Mouse (Mus musculus): ENCODE results near the gene Gm17720.

Gm17720 gene

DNA sequence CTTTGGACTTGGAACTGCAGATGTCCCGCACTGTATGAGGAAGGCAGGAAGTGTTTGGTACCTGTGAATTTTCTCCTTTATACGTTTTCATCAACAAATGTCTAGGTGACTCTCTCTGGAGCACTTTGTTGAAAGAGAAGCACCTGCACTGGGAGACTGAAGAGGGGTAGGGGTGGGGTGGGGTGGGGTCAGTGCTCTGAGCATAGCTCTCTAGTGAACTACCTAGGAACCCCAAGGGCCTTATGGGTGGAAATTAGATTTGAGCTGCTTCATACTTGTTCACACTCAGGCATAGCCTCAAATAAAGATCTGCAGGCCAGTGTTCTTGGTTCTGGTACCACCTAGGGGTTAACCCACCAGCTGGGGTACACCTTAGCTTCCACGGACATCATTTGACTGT is at the start of gene Gm17720:
TSS of gene Gm17720 (minus strand) at position 101 of the 400 bp plus-strand sequence.
- no peak for DNase-seq

DNA sequence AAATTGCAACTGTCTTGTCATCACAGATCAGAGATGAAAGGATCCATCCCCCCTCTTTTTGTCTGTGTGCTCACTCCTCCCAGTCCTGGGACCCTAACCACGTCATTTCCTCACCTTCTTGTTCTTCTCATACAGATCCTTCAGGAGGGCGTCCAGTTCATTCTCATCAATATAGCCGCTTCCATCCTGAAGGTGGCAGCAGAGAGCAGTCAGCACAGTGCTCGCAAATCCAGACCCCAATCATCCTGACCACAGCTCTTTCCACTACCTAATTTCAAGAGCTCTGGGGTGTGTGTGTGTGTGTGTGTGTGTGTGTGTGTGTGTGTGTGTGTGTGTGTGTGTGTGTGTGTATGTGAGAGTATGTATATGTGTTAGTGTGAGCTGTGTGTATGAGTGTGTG is 43.0 kb upstream of the Gm17720 start:
- DNase-seq: peak; percentile 22 to 36

DNA sequence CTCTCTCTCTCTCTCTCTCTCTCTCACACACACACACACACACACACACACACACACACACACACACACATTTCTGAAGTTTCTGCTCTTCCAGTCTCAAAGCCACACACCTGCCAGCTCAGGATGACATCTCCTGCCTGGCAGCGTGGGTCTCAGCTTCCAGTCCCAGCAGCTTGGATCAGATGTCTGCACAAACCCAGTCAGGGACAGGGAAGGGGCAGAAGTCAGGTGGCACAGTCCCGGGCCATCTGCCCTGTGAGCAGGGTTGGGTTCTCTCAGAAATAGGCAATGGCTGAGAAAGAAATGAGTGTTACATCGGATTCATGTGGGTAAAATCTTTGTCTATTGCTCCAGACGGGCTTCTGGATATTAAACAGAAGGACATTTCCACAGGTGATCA is 38.2 kb upstream of the Gm17720 start:
- DNase-seq: no peak

DNA sequence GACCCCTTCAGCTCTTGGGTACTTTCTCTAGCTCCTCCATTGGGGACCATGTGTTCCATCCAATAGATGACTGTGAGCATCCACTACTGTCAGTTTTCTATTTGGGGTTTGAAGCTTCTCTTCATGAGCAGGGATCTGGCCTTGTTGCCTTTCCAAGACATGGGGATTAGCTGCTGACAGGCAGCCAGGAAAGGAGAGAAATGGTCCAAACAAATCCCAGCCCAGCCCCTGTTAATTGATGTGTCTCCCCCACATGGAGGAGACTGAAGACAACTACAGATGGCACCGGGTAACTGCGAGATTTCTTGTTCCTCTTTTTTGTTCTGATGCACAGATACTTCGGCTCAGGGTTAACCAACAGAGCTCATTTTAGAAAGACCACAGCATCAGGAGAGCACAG is 37.6 kb upstream of the Gm17720 start:
- no peak for DNase-seq

DNA sequence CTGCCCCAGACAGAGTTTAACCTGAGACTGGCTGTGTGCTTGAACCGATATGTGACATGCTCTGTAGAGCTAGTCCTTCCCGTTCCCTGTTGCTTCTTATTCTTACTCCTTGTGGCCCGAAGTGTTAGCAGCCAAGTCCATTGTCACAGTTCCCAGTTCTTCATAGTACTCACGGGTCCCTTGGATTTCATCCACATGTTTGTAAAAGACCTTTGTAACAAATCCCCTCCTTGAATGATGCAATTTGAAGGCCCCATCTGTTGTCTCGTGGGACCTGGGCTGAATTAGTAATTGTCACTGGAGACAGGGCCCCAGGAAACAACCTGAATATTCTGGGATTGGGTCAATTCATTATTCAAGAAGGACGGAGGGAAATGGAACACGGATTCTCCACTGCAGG is 33.0 kb upstream of the Gm17720 start:
- no peak for DNase-seq

DNA sequence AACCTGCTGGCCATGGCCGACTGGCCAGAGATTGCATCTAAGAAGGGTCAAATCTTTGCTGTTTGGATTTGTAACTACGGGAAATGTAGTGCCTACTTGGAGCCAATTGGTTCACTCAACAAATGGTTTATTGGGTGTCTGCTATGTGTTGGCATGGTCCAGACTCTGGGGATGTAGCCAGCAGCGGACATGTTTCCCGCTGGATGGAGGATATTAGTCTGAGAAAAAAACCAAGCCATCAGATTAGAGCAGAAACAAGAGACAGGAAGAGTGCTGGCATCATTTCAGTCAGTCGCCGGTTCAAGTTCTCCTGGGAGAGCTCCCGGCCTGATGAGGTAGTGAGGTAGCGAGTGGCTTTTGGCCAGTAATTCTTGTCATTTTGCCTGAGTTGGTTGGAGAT is 31.7 kb upstream of the Gm17720 start:
- no peak for DNase-seq

DNA sequence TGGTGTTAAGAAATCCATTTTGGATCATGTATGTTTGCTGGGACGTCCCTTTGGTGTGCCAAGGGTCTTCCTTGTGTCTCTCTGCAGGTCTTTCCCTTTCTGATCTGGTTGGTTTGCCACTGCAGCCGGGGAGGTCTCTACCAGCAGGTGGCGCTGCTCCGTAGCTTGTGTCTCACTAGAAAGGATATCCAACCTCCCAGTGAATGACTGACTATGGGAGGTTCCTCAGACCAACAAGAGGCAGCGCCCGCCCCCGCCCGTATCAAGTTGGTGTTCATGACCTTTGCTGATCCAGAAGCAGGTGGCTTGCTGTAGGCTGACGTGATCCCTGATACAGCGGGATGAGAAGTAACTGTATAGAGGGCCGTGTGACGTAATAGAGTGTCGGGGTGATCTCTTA is 28.0 kb upstream of the Gm17720 start:
- DNase-seq: peak; percentile 47 to 78

DNA sequence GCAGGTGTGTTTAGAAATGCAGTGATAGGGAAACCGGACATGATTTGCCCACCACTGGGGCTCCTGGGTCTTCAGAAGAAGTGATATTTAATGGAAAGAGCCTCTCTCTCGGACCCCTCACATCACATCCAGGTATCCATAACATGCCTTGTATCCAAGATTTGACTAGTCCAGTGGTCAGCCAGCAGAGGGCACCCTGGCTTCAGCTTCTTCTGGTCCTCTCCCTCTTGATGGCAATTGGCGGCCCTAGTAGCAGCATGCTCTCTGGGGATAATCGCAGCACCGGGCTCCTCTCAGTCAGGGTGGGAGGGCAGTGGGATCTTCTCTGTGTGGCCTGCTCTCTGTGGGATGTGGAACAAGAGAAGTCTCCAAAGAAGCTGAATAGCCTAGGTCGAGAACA is 17.2 kb upstream of the Gm17720 start:
- peak in 1 of 2 experiments; percentile 3 for DNase-seq

DNA sequence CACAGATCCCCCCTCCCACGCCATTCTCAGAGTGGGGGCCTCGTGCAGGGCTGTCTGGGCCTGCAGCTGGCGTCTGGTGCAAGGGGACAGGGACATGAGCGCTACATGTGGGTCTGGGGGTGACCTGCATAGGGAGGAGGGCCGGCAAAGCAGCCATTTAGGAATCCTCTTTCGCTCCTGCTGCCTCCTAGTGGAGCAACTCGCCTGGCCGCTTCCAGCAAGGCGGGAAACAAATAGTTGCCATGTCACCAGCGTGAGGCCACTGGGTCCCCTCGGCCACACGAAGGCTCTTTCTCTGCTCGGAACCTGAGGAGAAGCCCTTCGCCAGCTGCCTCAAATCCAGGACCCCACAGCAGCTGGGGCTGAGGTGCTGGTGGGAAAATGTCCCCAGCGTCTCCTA is 877 bp downstream of the Gm17720 start:
- DNase-seq: no peak

DNA sequence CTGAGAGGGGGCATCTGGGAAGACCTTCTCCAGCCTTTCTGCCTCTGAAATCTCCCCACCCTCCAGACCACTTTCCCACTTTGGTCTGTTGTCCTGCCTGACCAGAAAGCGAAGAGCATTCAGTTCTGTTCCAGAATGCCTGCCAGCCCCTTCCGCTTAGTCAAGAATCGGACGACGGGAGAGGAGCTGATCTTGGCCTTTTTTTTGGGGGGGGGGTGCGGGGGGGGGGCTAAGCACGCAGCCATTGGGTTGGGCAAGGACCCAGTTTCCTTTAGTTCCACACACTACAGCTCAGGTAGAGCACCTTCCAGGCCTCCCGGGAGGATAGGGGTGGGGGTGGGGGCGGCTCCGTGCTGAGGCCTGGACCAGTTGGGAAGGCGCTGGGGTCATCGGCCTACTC is 1.6 kb downstream of the Gm17720 start, which contains the start of gene Gm21964:
TSS of gene Gm21964 (plus strand) at position 301 of the 400 bp plus-strand sequence.
- DNase-seq: no peak

DNA sequence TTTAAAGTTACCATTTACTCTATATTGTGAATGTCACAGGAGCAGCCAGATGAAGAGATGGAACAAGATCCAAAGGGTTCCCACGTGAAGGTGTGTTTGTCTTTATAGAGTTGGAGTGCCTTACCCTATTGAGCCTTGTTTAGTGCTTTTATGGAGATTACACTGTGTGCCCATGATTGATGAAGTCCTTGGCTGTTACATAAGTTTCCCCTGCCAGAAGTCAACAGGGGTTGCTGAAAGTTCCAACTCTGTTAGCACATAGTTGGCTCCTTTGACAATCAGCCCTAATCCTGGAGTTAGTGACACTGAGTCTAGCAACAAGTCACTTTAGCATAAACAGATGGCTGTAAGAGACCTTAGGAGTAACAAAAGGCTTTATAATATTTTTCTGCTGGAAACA is 10.7 kb downstream of the Gm17720 start:
- DNase-seq: no peak

DNA sequence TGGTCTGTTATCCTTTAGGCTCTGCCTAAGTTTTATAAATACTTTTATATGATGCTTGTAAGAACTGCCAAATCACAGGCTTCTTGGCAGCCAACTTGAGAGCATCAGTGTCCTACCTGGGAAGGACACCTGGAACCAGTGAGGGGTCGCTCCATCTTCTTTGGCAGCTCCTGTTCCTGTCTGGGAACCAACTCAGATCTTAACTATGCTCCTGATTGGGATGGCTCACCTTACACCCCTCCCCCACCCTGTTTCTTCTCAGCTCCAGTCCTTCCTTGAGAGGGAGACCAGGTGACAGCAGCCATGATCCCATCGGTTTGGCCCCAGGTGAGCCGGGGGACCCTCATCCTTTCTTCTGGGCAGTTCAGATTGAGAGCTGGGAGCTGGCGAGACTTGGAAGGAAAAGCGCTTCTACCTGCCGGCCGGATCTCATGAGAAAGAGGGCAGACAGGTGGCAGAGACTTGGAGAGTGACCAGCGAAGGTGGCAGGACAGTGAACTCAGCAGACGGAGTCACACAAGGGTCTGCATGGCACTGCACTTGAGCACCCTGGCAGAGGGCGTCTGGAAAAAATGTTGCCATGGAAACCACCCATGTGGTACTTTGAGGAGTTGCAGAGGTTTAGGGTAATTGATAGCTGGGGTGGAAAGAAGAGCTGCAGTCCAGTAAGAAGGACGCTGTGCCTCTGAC is 20.0 kb downstream of the Gm17720 start:
- DNase-seq: no peak

DNA sequence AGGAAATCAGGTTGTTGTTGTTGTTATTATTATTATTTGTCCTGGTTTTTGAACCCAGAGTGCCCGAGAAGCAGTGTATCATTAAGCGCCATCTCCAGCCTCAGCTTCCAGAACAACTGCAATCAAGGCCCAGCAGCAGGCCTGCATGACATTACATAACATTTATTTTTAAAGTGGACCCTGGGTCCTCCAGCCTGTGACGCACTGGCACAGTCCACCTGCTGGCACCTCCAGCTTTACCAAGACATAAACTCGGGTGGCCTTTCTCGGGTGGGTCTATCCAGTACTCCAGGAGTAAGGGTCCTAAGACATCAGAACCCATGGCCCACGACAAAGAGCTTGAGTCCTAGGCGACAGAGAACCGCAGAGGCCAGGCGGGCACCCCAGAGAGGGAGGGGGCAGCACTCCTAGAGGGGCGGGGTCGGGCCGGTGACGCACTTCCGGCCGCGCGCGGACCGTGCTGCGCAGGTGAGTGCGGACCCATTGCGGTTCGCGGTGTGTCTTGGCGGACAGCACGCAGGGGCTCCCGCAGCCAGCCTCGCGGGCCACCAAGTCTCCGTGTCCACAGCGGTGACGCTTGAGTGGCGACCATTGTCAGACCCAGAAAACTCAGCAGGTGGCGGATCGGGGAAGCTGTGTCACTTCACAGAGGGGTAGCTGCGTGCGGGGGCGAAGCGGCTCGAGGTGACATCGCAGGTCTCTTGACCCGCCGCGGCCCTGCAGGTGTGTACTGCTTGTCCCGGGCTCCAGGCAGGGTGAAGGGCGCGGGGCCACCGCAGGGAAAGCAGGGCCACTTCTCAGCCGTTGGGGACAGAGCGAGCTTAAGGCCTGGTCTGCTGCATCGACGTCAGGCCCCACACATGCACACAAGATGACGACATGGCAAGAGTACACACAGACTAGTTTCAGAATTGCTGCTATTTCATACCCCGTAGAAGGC is 23.0 kb downstream of the Gm17720 start, which contains the start of gene Zfp612:
TSS of gene Zfp612 (plus strand) at position 465 of the 940 bp plus-strand sequence.
- peak; percentile 52 to 67 for DNase-seq

DNA sequence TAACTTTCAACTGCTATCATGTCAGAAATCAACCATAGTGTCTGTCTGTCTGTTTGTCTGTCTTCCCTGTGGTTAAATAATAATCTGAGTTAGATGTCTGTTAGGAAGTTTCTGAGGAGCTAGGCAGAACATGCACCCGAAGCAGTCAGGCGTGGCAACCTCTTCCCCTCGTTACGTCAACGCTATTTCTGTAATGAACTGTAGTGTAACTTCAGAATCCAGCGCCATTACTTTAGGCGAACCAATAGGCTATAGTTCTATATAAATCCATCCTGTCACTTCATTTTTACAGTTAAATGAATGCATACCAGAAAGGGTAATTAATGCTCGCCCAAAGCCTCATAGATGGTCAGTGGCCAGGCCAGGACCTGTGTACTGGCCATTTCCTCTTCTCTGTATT is 28.1 kb downstream of the Gm17720 start:
- DNase-seq: peak in 1 of 2 experiments; percentile 20

DNA sequence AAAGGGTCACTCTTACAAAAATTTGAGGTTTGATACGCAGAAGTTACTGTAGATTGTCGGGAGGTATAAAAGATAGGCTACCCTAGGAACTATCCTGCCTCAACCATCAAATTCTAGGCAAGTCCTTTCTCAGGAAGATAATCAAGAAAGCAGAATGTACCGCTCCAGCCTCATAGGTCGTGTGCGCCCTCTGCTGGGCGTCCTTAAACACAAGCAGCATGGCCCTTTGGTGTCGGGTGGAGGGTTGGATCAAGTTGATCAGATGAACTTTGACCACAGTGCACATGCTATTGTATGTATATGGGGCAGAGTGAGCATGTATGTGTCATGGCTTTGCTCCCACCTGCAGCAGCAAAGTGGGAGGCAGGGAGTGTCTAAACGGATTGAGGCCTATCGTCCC is 31.0 kb downstream of the Gm17720 start:
- peak; percentile 11 to 54 for DNase-seq

DNA sequence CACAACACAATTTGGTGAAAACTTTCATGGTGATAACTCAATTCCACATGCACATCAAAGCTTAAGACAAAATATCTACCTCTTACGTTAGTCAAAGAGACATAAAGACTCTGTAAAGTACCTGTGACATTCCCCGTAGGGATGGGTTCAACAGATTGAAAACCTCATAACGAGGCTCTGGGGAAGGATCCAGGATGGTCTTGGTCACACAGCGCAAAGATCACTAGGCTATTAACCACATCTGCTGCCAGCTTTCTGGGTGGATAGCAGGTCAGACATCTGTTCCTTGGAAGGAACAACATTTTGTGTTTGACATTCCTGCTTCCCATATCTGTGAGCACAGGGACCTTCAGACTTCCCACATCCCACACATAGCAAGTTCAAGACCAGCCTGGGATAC is 32.8 kb downstream of the Gm17720 start:
- no peak for DNase-seq

DNA sequence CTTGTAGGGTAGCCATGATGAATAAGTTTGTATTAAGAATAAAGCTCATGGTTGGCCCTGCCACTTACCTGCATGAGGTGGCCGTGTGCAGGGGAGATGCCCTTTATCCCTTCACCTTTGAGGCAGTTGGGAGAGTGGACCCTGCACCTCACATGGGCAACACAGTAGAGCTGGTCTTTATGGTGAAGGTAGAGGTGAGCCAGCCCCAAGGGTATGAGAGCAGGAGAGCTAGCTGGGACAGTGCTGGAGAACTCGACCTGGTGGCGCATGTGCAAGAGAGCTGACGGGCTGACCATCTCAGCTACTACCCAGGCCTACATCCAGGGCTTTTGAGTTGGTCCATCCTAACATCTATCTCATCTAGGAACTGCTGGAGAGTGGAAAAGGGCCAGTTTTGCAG is 36.9 kb downstream of the Gm17720 start:
- no peak for DNase-seq

DNA sequence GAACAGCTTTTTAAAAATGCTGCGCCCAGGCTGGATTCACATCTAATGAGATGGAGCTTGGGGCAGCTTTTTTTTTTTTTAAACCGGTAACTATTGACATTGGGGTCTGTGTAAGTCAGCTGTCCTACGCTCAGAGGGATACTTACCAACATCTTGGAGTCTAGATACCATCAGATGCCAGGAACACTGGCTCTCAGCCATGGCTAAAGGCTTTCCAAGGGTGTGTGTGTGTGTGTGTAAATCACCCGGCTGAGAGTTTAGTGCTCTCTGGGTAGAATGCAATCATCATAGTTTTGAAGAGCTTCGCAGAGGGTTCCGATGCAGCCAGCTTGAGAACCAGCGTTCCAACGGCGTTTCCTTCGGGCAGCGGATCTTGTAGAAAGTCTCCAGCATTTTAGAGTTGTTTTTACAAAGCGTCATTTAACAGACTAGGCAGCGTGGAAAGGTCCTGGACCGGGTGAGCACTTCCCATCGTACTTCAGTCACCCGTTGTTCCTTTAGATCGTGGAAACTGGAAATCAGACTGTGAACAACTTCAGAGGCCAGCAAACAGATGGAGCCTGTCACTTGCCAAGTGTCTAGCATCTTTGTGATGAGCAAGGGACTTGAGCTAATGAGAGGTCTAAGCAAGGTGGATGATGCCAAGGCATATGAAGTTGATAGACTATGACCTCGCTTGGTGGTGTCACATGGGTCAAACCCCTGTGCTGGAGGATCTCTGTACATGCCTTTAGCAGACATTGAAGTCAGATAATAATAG is 37.8 kb downstream of the Gm17720 start:
- no peak for DNase-seq

DNA sequence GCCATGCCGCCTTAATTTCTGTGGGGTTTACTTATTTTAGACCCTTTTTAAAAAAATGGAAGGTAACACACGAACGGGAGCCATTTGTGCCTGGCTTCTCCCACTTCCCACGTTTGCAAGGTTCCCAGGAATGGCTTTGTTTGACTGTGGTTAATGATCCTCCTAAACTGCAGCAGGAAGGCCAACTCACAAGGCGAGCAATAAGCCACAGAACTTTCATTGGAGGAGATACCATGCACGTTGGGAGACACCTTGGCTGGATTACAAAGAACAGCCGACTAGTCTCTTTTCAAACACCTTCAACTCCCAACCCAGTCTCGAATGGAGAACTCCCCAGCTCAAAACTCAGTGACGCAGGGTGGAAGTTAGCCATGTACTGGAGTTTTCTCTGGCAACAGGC is 38.4 kb downstream of the Gm17720 start:
- no peak for DNase-seq

DNA sequence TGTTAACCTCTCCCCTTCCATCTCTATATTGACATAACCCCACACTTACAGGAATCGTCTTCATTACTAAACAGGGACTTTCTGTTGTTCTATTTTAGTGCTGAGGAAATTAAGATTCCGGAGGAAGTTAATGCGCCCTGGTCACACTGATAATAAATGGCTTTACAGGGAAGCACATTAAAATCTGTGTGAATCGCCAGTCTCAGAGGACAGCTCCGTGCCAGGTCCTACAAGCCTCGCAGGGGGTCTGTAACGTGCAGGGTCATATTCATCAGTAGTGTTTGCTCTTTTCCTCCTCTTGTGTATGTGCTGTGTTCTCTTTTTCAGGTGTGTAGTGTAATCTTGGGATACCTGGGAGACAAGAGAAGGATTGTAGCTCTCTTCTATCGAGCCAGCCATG is 44.3 kb downstream of the Gm17720 start:
- DNase-seq: no peak

DNA sequence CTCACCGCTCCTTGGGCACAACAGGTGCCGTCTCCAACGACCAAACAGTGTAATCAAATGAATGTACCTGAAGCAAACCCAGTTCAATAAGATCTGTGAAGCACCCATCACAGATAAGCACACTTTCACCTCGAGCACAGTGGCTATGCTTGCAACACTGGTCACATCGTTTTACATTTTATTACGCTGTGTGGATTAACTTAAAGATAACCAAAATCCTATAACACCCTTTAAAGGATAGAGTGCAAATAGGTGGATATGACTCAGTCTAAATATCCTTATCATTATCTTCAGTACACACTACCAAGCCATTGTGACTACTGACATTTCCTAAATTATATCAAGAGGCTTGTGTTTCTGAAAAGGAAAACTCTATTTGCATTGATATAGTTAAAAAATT is 51.3 kb downstream of the Gm17720 start:
- no peak for DNase-seq

DNA sequence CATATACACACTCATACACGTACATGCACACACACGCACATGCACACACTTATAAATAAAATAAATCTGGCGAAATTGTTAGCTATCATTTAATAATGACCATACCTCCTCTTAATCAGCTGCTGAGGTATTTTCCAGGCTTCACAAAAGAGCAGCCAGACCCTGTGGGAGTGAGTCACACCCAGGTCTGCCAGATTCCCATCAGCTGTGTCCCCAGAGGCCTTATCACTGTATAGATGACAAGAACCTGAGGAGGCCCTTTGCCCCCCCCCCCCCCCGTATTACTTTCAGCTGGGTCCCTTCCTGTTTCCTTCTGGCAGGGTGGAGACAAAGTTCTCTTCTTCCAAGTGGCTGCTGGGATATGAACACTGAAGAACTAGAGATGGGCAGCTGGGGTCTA is 62.0 kb downstream of the Gm17720 start:
- no peak for DNase-seq

DNA sequence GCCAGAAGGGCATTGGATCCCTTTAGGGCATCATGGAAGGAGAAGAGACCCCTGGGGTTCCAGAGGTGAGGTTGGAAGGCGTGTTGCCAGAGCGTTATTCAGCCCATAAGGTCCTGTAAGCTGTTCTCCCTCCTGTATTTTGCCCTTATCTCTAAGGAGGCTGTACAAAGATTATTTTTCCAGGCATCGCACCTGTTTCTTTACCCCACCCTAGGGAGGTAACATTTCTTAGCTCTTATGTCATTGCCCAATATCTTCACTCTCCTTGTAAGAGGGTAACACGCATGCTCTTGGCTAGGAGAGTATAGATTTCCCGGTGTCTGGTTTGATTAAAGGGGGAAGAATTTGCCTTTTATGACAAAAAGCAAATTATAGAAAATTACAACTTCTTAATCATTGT is 62.9 kb downstream of the Gm17720 start, which contains the start of gene Chst4:
TSS of gene Chst4 (minus strand) at position 82 of the 400 bp plus-strand sequence.
- no peak for DNase-seq

Data from kidney, adult 8-10 months (tissue).